ENCODE assay signal across 10 mouse cellular contexts in genomic region chr5:30105668-30106300, GRCm38 (mm10). TPM values are rescaled to one million over a fixed set of nuclear protein-coding genes. Genes with fewer than 3 reads are reported as not detected.
DNase-seq lines count a peak whose midpoint lies in the region; ATAC-seq and TF ChIP-seq lines count a peak whose summit lies in the region.
"Had no signal": no experiment of that assay in that cellular context is flagged by ENCODE, and none has a peak within 500 bp of the region (broad histone marks: within the 10 kb centered on the region; RNA-seq: fewer than 3 reads in every experiment).

Gene 3110082J24Rik (minus strand): TSS chr5:30106086.

- peak; percentile 62 for ATAC-seq in hindbrain, postnatal 0 days
- ATAC-seq in neural tube, embryonic 11.5 days (ENCODE audit: insufficient read depth, low FRiP score, low TSS enrichment), result peak; percentile 15

- no peaks in the 10 kb centered on the region for H3K36me3 ChIP-seq in heart, embryonic 10.5 days
- H3K36me3 ChIP-seq in testis, adult 2 months (ENCODE audit: control insufficient read depth, insufficient read depth, low read length), result no peaks in the 10 kb centered on the region
- no peaks in the 10 kb centered on the region for H3K36me3 ChIP-seq in hindbrain, postnatal 0 days (ENCODE audit: insufficient read depth, low read length)
- H3K36me3 ChIP-seq in neural tube, embryonic 11.5 days (ENCODE audit: control insufficient read depth, insufficient read depth, low read length), result no peaks in the 10 kb centered on the region

- WGBS in heart, embryonic 10.5 days, result 3% methylated on average over 28 of the region's 29 CpGs
- WGBS in hindbrain, postnatal 0 days, result 3% methylated on average over 29 of the region's 29 CpGs
- under 1% methylated on average over 29 of the region's 29 CpGs for WGBS in neural tube, embryonic 11.5 days

- H3K27me3 ChIP-seq in heart, embryonic 10.5 days (ENCODE audit: insufficient read depth, poor library complexity, severe bottlenecking), result peaks cover 85% of the 10 kb centered on the region
- H3K27me3 ChIP-seq in testis, adult 2 months (ENCODE audit: control insufficient read depth, insufficient read depth, low read length), result peaks cover 2% of the 10 kb centered on the region
- no peaks in the 10 kb centered on the region; the same call in 1 of the 2 replicates for H3K27me3 ChIP-seq in hindbrain, postnatal 0 days (ENCODE audit: insufficient read depth, low read length)
- H3K27me3 ChIP-seq in neural tube, embryonic 11.5 days (ENCODE audit: control insufficient read depth, insufficient read depth, low read length), result peaks cover 18% of the 10 kb centered on the region

- peak; percentile 74 for DNase-seq in heart, embryonic 10.5 days (ENCODE audit: low spot score)
- DNase-seq in heart, adult 9 months (ENCODE audit: low spot score in 2 of 2), result no peak
- DNase-seq in testis, postnatal 14 days (ENCODE audit: low spot score), result no peak
- DNase-seq in hindbrain, postnatal 0 days (ENCODE audit: low spot score), result peak; percentile 78
- peak; percentile 61 for DNase-seq in neural tube, embryonic 11.5 days (ENCODE audit: low spot score)
- no peak for DNase-seq in layer of hippocampus, adult 11-12 months (ENCODE audit: low spot score)
- no peak for DNase-seq in urinary bladder, adult 18-20 months (ENCODE audit: low spot score in 2 of 2)

- H3K4me1 ChIP-seq in heart, embryonic 10.5 days, result peaks cover 41% of the 10 kb centered on the region
- peaks cover 11% of the 10 kb centered on the region for H3K4me1 ChIP-seq in testis, adult 2 months (ENCODE audit: control insufficient read depth, insufficient read depth, low read length)
- H3K4me1 ChIP-seq in hindbrain, postnatal 0 days (ENCODE audit: insufficient read depth, low read length), result peaks cover 19% of the 10 kb centered on the region
- peaks cover 36% of the 10 kb centered on the region for H3K4me1 ChIP-seq in neural tube, embryonic 11.5 days (ENCODE audit: control insufficient read depth, insufficient read depth, low read length)

- no peak for TF ChIP-seq CTCF in testis, adult 2 months (IDR thresholded peaks at IDR 0.05; ENCODE audit: control insufficient read depth, insufficient read depth, insufficient replicate concordance, low read depth, low read length)
- no peak for TF ChIP-seq CTCF in hindbrain, postnatal 0 days (IDR thresholded peaks at IDR 0.05; ENCODE audit: low read depth)

- H3K27ac ChIP-seq in heart, embryonic 10.5 days, result peak within 1 kb of the TSS; percentile 56; the same call in 1 of the 2 replicates
- H3K27ac ChIP-seq in testis, adult 2 months (ENCODE audit: control insufficient read depth, insufficient read depth, low read depth, low read length), result no peak within 1 kb of the TSS
- H3K27ac ChIP-seq in hindbrain, postnatal 0 days, result peak within 1 kb of the TSS; percentile 73
- peak within 1 kb of the TSS; percentile 49 for H3K27ac ChIP-seq in neural tube, embryonic 11.5 days (ENCODE audit: low read depth, low read length)

- peak within 1 kb of the TSS; percentile 83 for H3K4me2 ChIP-seq in hindbrain, postnatal 0 days (ENCODE audit: low read depth, low read length)
- peak within 1 kb of the TSS; percentile 88 for H3K4me2 ChIP-seq in neural tube, embryonic 11.5 days (ENCODE audit: low read depth)

- H3K4me3 ChIP-seq in heart, embryonic 10.5 days, result peak within 1 kb of the TSS; percentile 65
- H3K4me3 ChIP-seq in testis, adult 2 months (ENCODE audit: control insufficient read depth, low read depth, low read length), result peak within 1 kb of the TSS; percentile 73
- peak within 1 kb of the TSS; percentile 54 for H3K4me3 ChIP-seq in hindbrain, postnatal 0 days (ENCODE audit: low read length)
- peak within 1 kb of the TSS; percentile 53 for H3K4me3 ChIP-seq in neural tube, embryonic 11.5 days (ENCODE audit: low read depth, low read length)

- TF ChIP-seq POLR2A in testis, adult 2 months (IDR thresholded peaks at IDR 0.05; ENCODE audit: control insufficient read depth, low read depth, low read length), result no peak

- H3K9me3 ChIP-seq in heart, embryonic 10.5 days, result no peaks in the 10 kb centered on the region; the same call in 1 of the 2 replicates
- no peaks in the 10 kb centered on the region for H3K9me3 ChIP-seq in hindbrain, postnatal 0 days (ENCODE audit: low read length)
- no peaks in the 10 kb centered on the region for H3K9me3 ChIP-seq in neural tube, embryonic 11.5 days (ENCODE audit: control insufficient read depth, low read length)

- H3K9ac ChIP-seq in hindbrain, postnatal 0 days (replicated peaks; ENCODE audit: low read length), result peak within 1 kb of the TSS; percentile 58
- H3K9ac ChIP-seq in neural tube, embryonic 11.5 days (ENCODE audit: low read length), result peak within 1 kb of the TSS; percentile 66

RNA-seq across cellular contexts. Expression of gene 3110082J24Rik, which starts in this region (rescaled TPM):
- polyA plus RNA-seq in heart, embryonic 10.5 days (2016; fragmentation: Nextera tagmentation; extraction: Ambion mirVana), result 0.18 TPM in 1 of 2 replicates, not detected in the other
- not detected in 2 replicates for polyA plus RNA-seq in testis, adult 2 months (2012; rRNA removed)
- total RNA-seq in hindbrain, postnatal 0 days (2014; rRNA removed), result 3.2 and 6.3 TPM in 2 replicates
- polyA plus RNA-seq in hindbrain, postnatal 0 days (2015; fragmentation: Nextera tagmentation; extraction: Ambion mirVana), result 4.3 and 4.9 TPM in 2 replicates
- 2.1 and 2.3 TPM in 2 replicates for polyA plus RNA-seq in neural tube, embryonic 11.5 days (2014; fragmentation: Nextera tagmentation; extraction: Ambion mirVana)
- total RNA-seq: MEL had no signal
- polyA plus RNA-seq: spleen, adult 2 months had no signal

Comparison
In these comparisons a context has a peak if more than half of its experiments do, and no peak if none do; other contexts are left out.
1. Peak in DNase-seq, H3K4me3 ChIP-seq and H3K27ac ChIP-seq in heart, embryonic 10.5 days; RNA of the gene not detected or under 1 TPM.
2. DNase-seq: peak in hindbrain, postnatal 0 days (single experiment) and neural tube, embryonic 11.5 days (single experiment); none in heart, adult 9 months (0 of 2), testis, postnatal 14 days (single experiment), layer of hippocampus, adult 11-12 months (single experiment) and urinary bladder, adult 18-20 months (0 of 2).
3. Peak in every context shown above with its lines, with median percentiles within 50 percentile points of each other: H3K4me3 ChIP-seq.